Mouse (Mus musculus): ENCODE results near the gene Ppp6r3. TPM values are rescaled to one million over a fixed set of nuclear protein-coding genes. Genes with fewer than 3 reads are reported as not detected.

Ppp6r3 gene
- polyA plus RNA-seq, 1 experiment from 2014 or later = 67.3 TPM

GRCm38 (mm10) chr19:3458331-3459099 is 117.0 kb downstream of the Ppp6r3 start:
- no peak overlapping the region for H3K4me2 ChIP-seq (ENCODE audit: low read depth, low read length)
- H3K4me1 ChIP-seq (ENCODE audit: control insufficient read depth, insufficient read depth, low read length) = no peaks in the 10 kb centered on the region
- no peaks in the 10 kb centered on the region for H3K27me3 ChIP-seq (ENCODE audit: control insufficient read depth, insufficient read depth, low read length)
- H3K9me3 ChIP-seq (ENCODE audit: control insufficient read depth, low read length) = no peaks in the 10 kb centered on the region
- H3K4me3 ChIP-seq (ENCODE audit: low read depth, low read length) = no peak overlapping the region
- 92% methylated on average over 6 of the region's 6 CpGs for WGBS
- no peak for ATAC-seq (ENCODE audit: low read depth)
- H3K27ac ChIP-seq (ENCODE audit: low read depth, low read length) = no peak overlapping the region
- H3K9ac ChIP-seq (replicated peaks; ENCODE audit: low read depth, low read length) = no peak overlapping the region
- H3K36me3 ChIP-seq (ENCODE audit: control insufficient read depth, insufficient read depth, low read length) = peaks cover 78% of the 10 kb centered on the region

- ATAC-seq (ENCODE audit: low read depth) = no peak
- H3K9me3 ChIP-seq (ENCODE audit: control insufficient read depth, low read length) = no peaks in the 10 kb centered on the region
- WGBS = 94% methylated on average over 4 of the region's 4 CpGs
- H3K36me3 ChIP-seq (ENCODE audit: control insufficient read depth, insufficient read depth, low read length) = peaks cover 78% of the 10 kb centered on the region
- H3K27me3 ChIP-seq (ENCODE audit: control insufficient read depth, insufficient read depth, low read length) = no peaks in the 10 kb centered on the region
- no peak overlapping the region for H3K4me2 ChIP-seq (ENCODE audit: low read depth, low read length)
- no peak overlapping the region for H3K27ac ChIP-seq (ENCODE audit: low read depth, low read length)
- H3K9ac ChIP-seq (replicated peaks; ENCODE audit: low read depth, low read length) = no peak overlapping the region
- H3K4me3 ChIP-seq (ENCODE audit: low read depth, low read length) = no peak overlapping the region
- H3K4me1 ChIP-seq (ENCODE audit: control insufficient read depth, insufficient read depth, low read length) = no peaks in the 10 kb centered on the region
Observed at GRCm38 (mm10) chr19:3457700-3458099, 117.8 kb downstream of the Ppp6r3 start.

DNA sequence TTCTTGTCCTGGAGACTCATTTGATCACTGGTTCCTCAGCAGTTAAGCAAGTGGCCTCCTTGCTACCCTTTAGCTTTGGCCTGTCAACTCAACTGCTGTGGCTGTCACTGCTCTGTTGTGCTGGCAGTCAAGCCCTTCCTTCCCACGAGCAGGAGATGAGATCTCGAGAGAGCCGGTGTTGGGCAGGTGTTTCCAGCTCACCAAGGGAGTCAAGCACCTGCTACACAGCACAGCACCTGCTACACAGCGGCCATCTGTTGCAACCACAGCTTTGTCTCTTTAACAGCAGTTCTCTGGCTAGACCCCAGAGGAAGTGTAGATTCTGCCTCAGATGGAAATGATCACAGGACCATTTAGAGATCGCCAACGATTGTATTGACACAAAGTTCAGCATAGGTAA is 123.9 kb downstream of the Ppp6r3 start:
- no peaks in the 10 kb centered on the region for H3K9me3 ChIP-seq (ENCODE audit: control insufficient read depth, low read length)
- no peak overlapping the region for H3K9ac ChIP-seq (replicated peaks; ENCODE audit: low read depth, low read length)
- no peaks in the 10 kb centered on the region for H3K27me3 ChIP-seq (ENCODE audit: control insufficient read depth, insufficient read depth, low read length)
- no peak overlapping the region for H3K4me3 ChIP-seq (ENCODE audit: low read depth, low read length)
- no peaks in the 10 kb centered on the region for H3K4me1 ChIP-seq (ENCODE audit: control insufficient read depth, insufficient read depth, low read length)
- peaks cover 19% of the 10 kb centered on the region; the same call in 1 of the 2 replicates for H3K36me3 ChIP-seq (ENCODE audit: control insufficient read depth, insufficient read depth, low read length)
- H3K4me2 ChIP-seq (ENCODE audit: low read depth, low read length) = no peak overlapping the region
- peak; percentile 38; the same call in 1 of the 2 replicates for ATAC-seq (ENCODE audit: low read depth)
- 48% methylated on average over 6 of the region's 6 CpGs for WGBS
- no peak overlapping the region for H3K27ac ChIP-seq (ENCODE audit: low read depth, low read length)

DNA sequence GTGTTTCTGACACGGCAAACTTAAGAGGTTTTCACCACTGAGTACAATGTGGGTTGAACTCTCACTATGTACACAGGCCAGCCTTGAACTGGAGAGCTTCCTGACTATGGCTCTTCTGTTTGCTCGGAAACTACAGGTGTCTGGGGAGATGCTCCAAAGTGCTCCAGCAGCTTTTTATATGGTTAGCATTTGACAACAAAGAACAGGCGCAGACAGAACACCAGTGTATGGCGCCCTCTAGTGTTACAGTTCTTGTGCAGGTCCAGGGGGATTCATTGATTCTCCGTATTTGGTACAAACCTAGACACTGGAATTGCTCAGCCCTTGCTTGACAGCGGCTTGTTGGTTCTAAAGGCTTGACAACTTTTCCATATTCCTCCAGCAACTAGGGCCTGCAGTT is 124.4 kb downstream of the Ppp6r3 start:
- H3K27me3 ChIP-seq (ENCODE audit: control insufficient read depth, insufficient read depth, low read length) = no peaks in the 10 kb centered on the region
- H3K4me3 ChIP-seq (ENCODE audit: low read depth, low read length) = no peak overlapping the region
- H3K4me2 ChIP-seq (ENCODE audit: low read depth, low read length) = no peak overlapping the region
- H3K27ac ChIP-seq (ENCODE audit: low read depth, low read length) = no peak overlapping the region
- WGBS = 27% methylated on average over 6 of the region's 6 CpGs
- no peaks in the 10 kb centered on the region for H3K4me1 ChIP-seq (ENCODE audit: control insufficient read depth, insufficient read depth, low read length)
- peaks cover 16% of the 10 kb centered on the region; the same call in 1 of the 2 replicates for H3K36me3 ChIP-seq (ENCODE audit: control insufficient read depth, insufficient read depth, low read length)
- no peaks in the 10 kb centered on the region for H3K9me3 ChIP-seq (ENCODE audit: control insufficient read depth, low read length)
- ATAC-seq (ENCODE audit: low read depth) = peak; percentile 74
- H3K9ac ChIP-seq (replicated peaks; ENCODE audit: low read depth, low read length) = no peak overlapping the region

DNA sequence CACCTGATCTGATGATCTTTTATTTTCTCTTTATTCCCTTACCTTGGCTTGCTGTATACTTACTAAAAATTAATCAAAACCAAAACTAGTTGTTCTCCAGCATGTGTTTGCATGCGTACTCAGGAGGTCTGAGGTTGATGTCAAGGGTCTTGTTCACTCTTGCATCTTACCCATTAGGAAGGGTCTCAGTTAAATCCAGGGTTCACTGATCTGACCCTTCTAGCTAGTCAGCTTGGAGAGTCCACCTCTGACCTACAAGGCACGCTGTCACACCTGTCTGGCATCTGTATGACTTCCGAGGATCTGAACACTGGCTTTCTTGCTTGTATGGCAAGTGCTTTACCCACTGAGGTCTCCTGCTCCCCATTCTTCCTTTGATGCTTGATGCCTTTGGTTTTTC is 124.8 kb downstream of the Ppp6r3 start:
- Histone ChIP-seq H3K4me2 (ENCODE audit: low read depth, low read length) (no peak overlapping the region), H3K4me1 (ENCODE audit: control insufficient read depth, insufficient read depth, low read length) (no peaks in the 10 kb centered on the region), H3K36me3 (ENCODE audit: control insufficient read depth, insufficient read depth, low read length) (peaks cover 12% of the 10 kb centered on the region; the same call in 1 of the 2 replicates), H3K27ac (ENCODE audit: low read depth, low read length) (no peak overlapping the region), H3K27me3 (ENCODE audit: control insufficient read depth, insufficient read depth, low read length) (no peaks in the 10 kb centered on the region), H3K9me3 (ENCODE audit: control insufficient read depth, low read length) (no peaks in the 10 kb centered on the region), H3K9ac (replicated peaks; ENCODE audit: low read depth, low read length) (no peak overlapping the region), H3K4me3 (ENCODE audit: low read depth, low read length) (no peak overlapping the region)
- ATAC-seq (ENCODE audit: low read depth) = peak; percentile 26; the same call in 1 of the 2 replicates
- 94% methylated on average over 3 of the region's 3 CpGs for WGBS

DNA sequence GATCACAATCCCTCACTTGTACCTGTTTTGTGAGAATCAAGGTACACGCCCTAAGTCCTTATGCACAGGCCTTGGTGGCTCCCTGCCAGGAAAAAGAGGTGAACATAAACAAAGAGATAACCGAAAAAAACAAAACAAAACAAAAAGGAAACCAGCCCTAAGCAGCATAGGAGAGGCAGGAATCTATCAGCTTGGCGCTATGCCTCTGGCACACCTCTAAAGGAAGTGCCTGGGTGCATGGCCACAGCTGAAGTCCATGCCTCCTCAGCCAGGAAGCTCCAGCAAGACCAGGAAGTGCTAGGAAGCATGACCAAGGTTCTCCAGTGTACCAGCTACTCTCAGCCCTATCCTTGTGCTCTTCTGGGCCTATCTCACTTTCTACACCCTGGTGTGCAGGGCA is 126.3 kb downstream of the Ppp6r3 start:
- Histone ChIP-seq H3K27ac (ENCODE audit: low read depth, low read length) (no peak overlapping the region), H3K4me2 (ENCODE audit: low read depth, low read length) (no peak overlapping the region), H3K27me3 (ENCODE audit: control insufficient read depth, insufficient read depth, low read length) (no peaks in the 10 kb centered on the region), H3K4me3 (ENCODE audit: low read depth, low read length) (no peak overlapping the region), H3K4me1 (ENCODE audit: control insufficient read depth, insufficient read depth, low read length) (no peaks in the 10 kb centered on the region), H3K9me3 (ENCODE audit: control insufficient read depth, low read length) (no peaks in the 10 kb centered on the region), H3K9ac (replicated peaks; ENCODE audit: low read depth, low read length) (no peak overlapping the region), H3K36me3 (ENCODE audit: control insufficient read depth, insufficient read depth, low read length) (0 out of 2 replicates have a peak, but pooled peaks cover 3% of the 10 kb centered on the region)
- whole genome bisulfite sequencing = 81% methylated on average over 3 of the region's 3 CpGs
- no peak for ATAC-seq (ENCODE audit: low read depth)

GRCm38 (mm10) chr19:3447348-3447747 is 128.2 kb downstream of the Ppp6r3 start:
- H3K27ac ChIP-seq (ENCODE audit: low read depth, low read length) = no peak overlapping the region
- no peak overlapping the region for H3K9ac ChIP-seq (replicated peaks; ENCODE audit: low read depth, low read length)
- no peaks in the 10 kb centered on the region for H3K27me3 ChIP-seq (ENCODE audit: control insufficient read depth, insufficient read depth, low read length)
- H3K4me3 ChIP-seq (ENCODE audit: low read depth, low read length) = no peak overlapping the region
- WGBS = 63% methylated on average over 3 of the region's 3 CpGs
- H3K4me1 ChIP-seq (ENCODE audit: control insufficient read depth, insufficient read depth, low read length) = no peaks in the 10 kb centered on the region
- H3K36me3 ChIP-seq (ENCODE audit: control insufficient read depth, insufficient read depth, low read length) = no peaks in the 10 kb centered on the region
- no peaks in the 10 kb centered on the region for H3K9me3 ChIP-seq (ENCODE audit: control insufficient read depth, low read length)
- no peak overlapping the region for H3K4me2 ChIP-seq (ENCODE audit: low read depth, low read length)
- no peak for ATAC-seq (ENCODE audit: low read depth)

DNA sequence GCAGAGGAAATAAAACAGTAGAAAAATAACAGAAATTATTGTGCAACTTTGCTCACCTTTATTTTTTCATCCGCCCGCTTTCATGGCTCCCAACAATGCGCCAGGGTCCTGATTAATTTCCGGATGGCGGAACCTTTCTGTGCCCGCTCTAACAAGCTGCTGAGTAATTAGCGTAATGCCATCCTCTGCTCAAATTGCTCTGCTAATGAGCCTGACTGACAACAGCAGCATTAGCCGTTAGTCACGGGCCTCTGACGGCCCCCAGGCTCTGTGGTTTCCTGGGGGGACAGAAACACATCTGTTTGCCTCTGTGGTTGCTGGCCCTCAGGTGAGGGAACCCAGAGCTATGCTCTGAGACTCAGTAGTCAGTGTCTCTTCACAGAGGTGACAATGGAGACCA is 134.5 kb downstream of the Ppp6r3 start:
- Histone ChIP-seq H3K4me2 (ENCODE audit: low read depth, low read length) (peak overlapping the region; percentile 30; the same call in 1 of the 2 replicates), H3K9me3 (ENCODE audit: control insufficient read depth, low read length) (no peaks in the 10 kb centered on the region), H3K27ac (ENCODE audit: low read depth, low read length) (no peak overlapping the region), H3K4me1 (ENCODE audit: control insufficient read depth, insufficient read depth, low read length) (no peaks in the 10 kb centered on the region; the same call in 1 of the 2 replicates), H3K36me3 (ENCODE audit: control insufficient read depth, insufficient read depth, low read length) (no peaks in the 10 kb centered on the region), H3K27me3 (ENCODE audit: control insufficient read depth, insufficient read depth, low read length) (no peaks in the 10 kb centered on the region), H3K4me3 (ENCODE audit: low read depth, low read length) (no peak overlapping the region), H3K9ac (replicated peaks; ENCODE audit: low read depth, low read length) (no peak overlapping the region)
- peak; percentile 67; the same call in 1 of the 2 replicates for ATAC-seq (ENCODE audit: low read depth)
- 25% methylated on average over 10 of the region's 10 CpGs for WGBS

- Histone ChIP-seq H3K4me3 (ENCODE audit: low read depth, low read length) (no peak overlapping the region), H3K9me3 (ENCODE audit: control insufficient read depth, low read length) (no peaks in the 10 kb centered on the region), H3K27ac (ENCODE audit: low read depth, low read length) (no peak overlapping the region), H3K4me1 (ENCODE audit: control insufficient read depth, insufficient read depth, low read length) (no peaks in the 10 kb centered on the region; the same call in 1 of the 2 replicates), H3K27me3 (ENCODE audit: control insufficient read depth, insufficient read depth, low read length) (no peaks in the 10 kb centered on the region), H3K4me2 (ENCODE audit: low read depth, low read length) (peak overlapping the region; percentile 30; the same call in 1 of the 2 replicates), H3K9ac (replicated peaks; ENCODE audit: low read depth, low read length) (no peak overlapping the region), H3K36me3 (ENCODE audit: control insufficient read depth, insufficient read depth, low read length) (no peaks in the 10 kb centered on the region)
- WGBS = 28% methylated on average over 5 of the region's 5 CpGs
- no peak; the same call in 1 of the 2 replicates for ATAC-seq (ENCODE audit: low read depth)
Observed at GRCm38 (mm10) chr19:3440667-3441066, 134.9 kb downstream of the Ppp6r3 start.
